Mouse (Mus musculus): ENCODE results near the gene Celf2. TPM values are rescaled to one million over a fixed set of nuclear protein-coding genes. Genes with fewer than 3 reads are reported as not detected.

Gene Celf2
- polyA plus RNA-seq, 1 experiment from 2014 or later = 92.4 TPM

DNA sequence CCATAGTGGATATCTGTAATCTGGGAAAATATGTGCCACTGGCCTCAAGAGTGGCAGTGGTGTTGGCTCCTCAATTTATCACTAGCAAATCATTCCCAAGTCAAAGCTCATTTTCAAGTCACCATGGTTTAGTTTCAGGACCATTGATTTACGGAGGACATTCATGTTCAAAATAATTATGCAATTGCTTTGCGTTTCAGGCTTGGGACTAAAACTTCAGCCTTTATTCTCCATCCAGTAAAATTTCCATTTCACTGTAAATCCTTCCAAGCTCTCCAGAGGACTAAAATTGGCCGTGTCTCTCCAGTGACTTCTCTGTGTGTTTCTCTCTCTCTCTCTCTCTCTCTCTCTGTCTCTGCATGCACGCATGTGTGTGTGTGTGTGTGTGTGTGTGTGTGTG lies 249.7 kb downstream of the Celf2 start:
- H3K9me3 ChIP-seq (ENCODE audit: control insufficient read depth, low read length) = no peaks in the 10 kb centered on the region
- H3K27ac ChIP-seq (ENCODE audit: low read length) = no peak overlapping the region
- H3K9ac ChIP-seq (ENCODE audit: low read length) = no peak overlapping the region
- no peaks in the 10 kb centered on the region for H3K4me1 ChIP-seq (replicated peaks; ENCODE audit: control insufficient read depth, insufficient read depth, low read length)
- no peaks in the 10 kb centered on the region for H3K27me3 ChIP-seq (ENCODE audit: control insufficient read depth, insufficient read depth, low read depth, low read length)
- WGBS = 67% methylated on average over 4 of the region's 4 CpGs
- no peaks in the 10 kb centered on the region for H3K36me3 ChIP-seq (ENCODE audit: control insufficient read depth, insufficient read depth, low read length)
- no peak overlapping the region for H3K4me3 ChIP-seq (ENCODE audit: low read length)
- ATAC-seq (ENCODE audit: low read depth) = no peak
- H3K4me2 ChIP-seq (ENCODE audit: low read depth, low read length) = no peak overlapping the region

DNA sequence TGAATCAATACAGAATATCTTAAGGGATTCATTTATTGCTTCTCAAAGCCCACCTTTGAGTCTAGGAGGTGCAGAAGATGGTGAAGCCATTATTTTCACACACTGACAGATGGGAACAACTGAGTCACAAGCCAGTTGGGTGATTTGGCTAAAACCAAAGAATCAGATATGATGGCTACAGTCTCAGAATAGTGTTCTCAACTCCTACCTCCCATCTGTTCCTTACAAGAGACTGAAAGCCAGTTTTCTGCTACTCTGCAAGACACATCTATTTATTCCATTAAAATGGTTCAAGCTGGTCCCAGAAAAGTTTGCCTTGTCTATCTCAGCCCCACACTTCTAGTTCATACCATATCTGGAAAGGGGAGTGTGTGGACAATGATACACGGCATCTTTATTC lies 253.3 kb downstream of the Celf2 start:
- H3K9me3 ChIP-seq (ENCODE audit: control insufficient read depth, low read length) = no peaks in the 10 kb centered on the region
- no peaks in the 10 kb centered on the region for H3K36me3 ChIP-seq (ENCODE audit: control insufficient read depth, insufficient read depth, low read length)
- 76% methylated on average over 1 of the region's 1 CpGs for WGBS
- ATAC-seq (ENCODE audit: low read depth) = no peak
- H3K27me3 ChIP-seq (ENCODE audit: control insufficient read depth, insufficient read depth, low read depth, low read length) = no peaks in the 10 kb centered on the region
- H3K4me3 ChIP-seq (ENCODE audit: low read length) = no peak overlapping the region
- H3K4me1 ChIP-seq (replicated peaks; ENCODE audit: control insufficient read depth, insufficient read depth, low read length) = no peaks in the 10 kb centered on the region
- H3K4me2 ChIP-seq (ENCODE audit: low read depth, low read length) = no peak overlapping the region
- no peak overlapping the region for H3K9ac ChIP-seq (ENCODE audit: low read length)
- no peak overlapping the region for H3K27ac ChIP-seq (ENCODE audit: low read length)

DNA sequence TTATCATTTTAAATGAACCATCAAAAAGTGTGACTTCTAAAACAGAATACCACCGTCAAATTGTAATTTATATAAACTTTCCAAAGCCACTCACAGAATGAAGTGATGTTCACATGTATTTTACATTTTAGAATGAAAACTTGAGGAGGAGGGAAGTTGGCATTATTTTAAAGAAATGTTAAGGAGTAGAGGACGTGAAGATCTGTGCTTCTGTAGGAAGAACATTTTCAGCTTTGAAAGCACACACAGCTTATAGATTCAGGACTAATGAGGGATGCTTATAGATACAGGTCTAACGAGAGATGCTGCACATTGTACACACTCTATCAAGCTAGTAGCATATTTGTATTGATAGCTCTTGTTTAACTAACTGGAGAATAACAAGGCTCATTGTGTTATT lies 254.0 kb downstream of the Celf2 start:
- no peaks in the 10 kb centered on the region for H3K36me3 ChIP-seq (ENCODE audit: control insufficient read depth, insufficient read depth, low read length)
- no peak overlapping the region for H3K4me2 ChIP-seq (ENCODE audit: low read depth, low read length)
- no peak overlapping the region for H3K9ac ChIP-seq (ENCODE audit: low read length)
- 63% methylated on average over 3 of the region's 3 CpGs for WGBS
- H3K9me3 ChIP-seq (ENCODE audit: control insufficient read depth, low read length) = no peaks in the 10 kb centered on the region
- no peaks in the 10 kb centered on the region for H3K4me1 ChIP-seq (replicated peaks; ENCODE audit: control insufficient read depth, insufficient read depth, low read length)
- H3K4me3 ChIP-seq (ENCODE audit: low read length) = no peak overlapping the region
- ATAC-seq (ENCODE audit: low read depth) = no peak
- no peak overlapping the region for H3K27ac ChIP-seq (ENCODE audit: low read length)
- H3K27me3 ChIP-seq (ENCODE audit: control insufficient read depth, insufficient read depth, low read depth, low read length) = no peaks in the 10 kb centered on the region

DNA sequence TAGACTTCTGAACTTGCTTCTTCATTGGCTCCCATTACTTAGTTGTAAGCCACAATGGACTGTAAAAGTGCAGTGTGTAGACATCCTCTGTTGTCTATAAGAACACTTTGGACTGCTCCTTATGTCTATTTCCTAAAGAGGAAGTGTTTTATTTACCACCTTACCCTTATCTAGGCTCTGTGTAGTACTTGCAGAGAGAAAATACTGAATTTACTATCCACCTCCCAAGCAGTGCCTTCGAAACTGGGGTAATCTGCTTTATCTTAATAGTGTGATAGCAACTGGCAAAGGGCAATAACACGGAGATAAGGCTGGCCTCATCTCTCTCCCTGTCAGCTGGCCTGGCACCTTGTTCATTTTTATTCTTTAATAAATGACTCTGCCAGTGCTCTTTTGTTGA lies 259.0 kb downstream of the Celf2 start:
- Histone ChIP-seq H3K4me1 (replicated peaks; ENCODE audit: control insufficient read depth, insufficient read depth, low read length) (peaks cover 6% of the 10 kb centered on the region; the same call in 1 of the 2 replicates), H3K27ac (ENCODE audit: low read length) (no peak overlapping the region), H3K4me3 (ENCODE audit: low read length) (no peak overlapping the region), H3K9me3 (ENCODE audit: control insufficient read depth, low read length) (no peaks in the 10 kb centered on the region), H3K36me3 (ENCODE audit: control insufficient read depth, insufficient read depth, low read length) (no peaks in the 10 kb centered on the region), H3K4me2 (ENCODE audit: low read depth, low read length) (no peak overlapping the region), H3K27me3 (ENCODE audit: control insufficient read depth, insufficient read depth, low read depth, low read length) (no peaks in the 10 kb centered on the region), H3K9ac (ENCODE audit: low read length) (no peak overlapping the region)
- 49% methylated on average over 2 of the region's 2 CpGs for WGBS
- no peak for ATAC-seq (ENCODE audit: low read depth)

DNA sequence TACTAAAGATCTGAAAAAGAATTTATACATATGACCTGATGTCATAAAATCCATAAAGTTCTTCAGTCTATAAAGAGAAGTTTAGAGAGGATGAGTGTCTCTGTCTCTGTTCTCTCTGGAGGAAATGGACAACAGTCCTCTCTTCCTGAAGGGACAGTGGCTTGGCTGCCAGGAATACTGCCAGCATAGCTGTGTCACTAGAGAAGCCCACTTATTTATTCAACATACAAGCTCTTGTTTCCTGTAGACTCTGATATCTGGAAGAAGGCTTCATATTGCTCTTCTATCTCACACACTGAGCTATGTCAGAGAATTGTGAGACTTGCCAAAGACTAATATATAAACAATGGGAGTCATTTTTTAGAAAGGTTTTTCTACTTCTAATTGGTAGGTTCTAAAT lies 260.4 kb downstream of the Celf2 start:
- H3K9me3 ChIP-seq (ENCODE audit: control insufficient read depth, low read length) = no peaks in the 10 kb centered on the region
- no peak for ATAC-seq (ENCODE audit: low read depth)
- no peaks in the 10 kb centered on the region for H3K36me3 ChIP-seq (ENCODE audit: control insufficient read depth, insufficient read depth, low read length)
- no peak overlapping the region for H3K4me2 ChIP-seq (ENCODE audit: low read depth, low read length)
- H3K9ac ChIP-seq (ENCODE audit: low read length) = no peak overlapping the region
- H3K4me1 ChIP-seq (replicated peaks; ENCODE audit: control insufficient read depth, insufficient read depth, low read length) = peaks cover 6% of the 10 kb centered on the region; the same call in 1 of the 2 replicates
- H3K27ac ChIP-seq (ENCODE audit: low read length) = no peak overlapping the region
- H3K27me3 ChIP-seq (ENCODE audit: control insufficient read depth, insufficient read depth, low read depth, low read length) = no peaks in the 10 kb centered on the region
- H3K4me3 ChIP-seq (ENCODE audit: low read length) = no peak overlapping the region

DNA sequence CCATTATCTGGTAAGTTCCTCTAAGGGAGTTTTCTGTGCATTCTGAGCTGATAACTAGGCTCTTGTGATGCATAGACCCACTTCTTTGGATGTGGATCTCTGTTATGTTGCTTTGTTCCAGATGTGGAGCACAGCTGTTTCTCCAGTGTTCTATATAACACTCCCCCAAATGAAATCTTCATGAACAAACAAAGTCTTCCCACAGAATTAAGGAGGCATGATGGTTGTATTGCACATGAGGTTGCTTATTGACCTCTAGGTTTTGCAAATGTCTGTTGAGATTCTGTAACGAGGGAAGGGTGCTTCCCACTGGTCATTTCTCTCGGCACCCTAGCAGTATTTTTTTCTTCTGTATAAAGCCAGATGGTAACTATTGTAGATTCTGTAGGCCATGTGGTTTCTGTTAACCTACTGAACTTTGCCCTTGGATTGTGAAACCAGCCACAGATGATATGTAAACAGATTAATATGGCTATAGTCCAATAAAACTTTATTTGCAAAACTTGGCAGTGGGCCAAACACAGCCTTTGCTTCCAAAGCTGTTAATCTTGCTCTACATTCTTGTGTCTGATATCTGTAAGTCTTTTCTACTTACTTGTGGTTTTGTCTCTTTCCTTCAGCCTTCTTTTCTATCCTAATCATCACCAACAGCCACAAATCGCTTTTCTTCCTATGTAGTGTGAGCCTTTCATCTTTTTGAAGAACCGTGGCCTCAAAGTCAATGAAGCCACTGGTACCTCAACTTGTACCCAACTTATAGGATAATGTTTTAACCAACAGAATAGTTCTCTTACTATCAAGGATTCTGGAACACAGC lies 263.2 kb downstream of the Celf2 start:
- no peak overlapping the region for H3K4me2 ChIP-seq (ENCODE audit: low read depth, low read length)
- no peaks in the 10 kb centered on the region for H3K9me3 ChIP-seq (ENCODE audit: control insufficient read depth, low read length)
- peaks cover 6% of the 10 kb centered on the region; the same call in 1 of the 2 replicates for H3K4me1 ChIP-seq (replicated peaks; ENCODE audit: control insufficient read depth, insufficient read depth, low read length)
- no peaks in the 10 kb centered on the region for H3K36me3 ChIP-seq (ENCODE audit: control insufficient read depth, insufficient read depth, low read length)
- no peaks in the 10 kb centered on the region for H3K27me3 ChIP-seq (ENCODE audit: control insufficient read depth, insufficient read depth, low read depth, low read length)
- peak; percentile 93 for ATAC-seq (ENCODE audit: low read depth)
- H3K4me3 ChIP-seq (ENCODE audit: low read length) = no peak overlapping the region
- peak overlapping the region; percentile 78 for H3K27ac ChIP-seq (ENCODE audit: low read length)
- no peak overlapping the region for H3K9ac ChIP-seq (ENCODE audit: low read length)
- 35% methylated on average over 4 of the region's 4 CpGs for WGBS

DNA sequence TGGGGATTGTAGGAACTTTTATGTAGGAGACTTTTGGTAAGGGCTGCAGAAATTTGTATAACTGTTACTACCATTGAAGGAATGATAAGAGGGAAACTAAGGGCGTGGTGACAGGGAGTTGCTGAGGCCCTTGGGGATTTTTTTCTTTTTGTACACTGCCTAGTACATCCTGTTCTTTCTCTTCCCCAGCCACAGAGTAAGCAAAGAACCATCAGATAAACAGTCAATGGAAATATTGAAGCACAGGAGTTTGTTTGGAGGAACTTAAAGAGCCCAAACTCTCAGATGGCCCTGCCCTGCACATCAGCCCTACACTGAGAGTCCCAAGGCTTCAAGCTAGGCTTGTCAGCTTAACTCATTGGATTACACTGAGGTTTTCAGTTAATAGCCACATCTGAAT lies 267.2 kb downstream of the Celf2 start:
- no peak for ATAC-seq (ENCODE audit: low read depth)
- 67% methylated on average over 1 of the region's 1 CpGs for WGBS

DNA sequence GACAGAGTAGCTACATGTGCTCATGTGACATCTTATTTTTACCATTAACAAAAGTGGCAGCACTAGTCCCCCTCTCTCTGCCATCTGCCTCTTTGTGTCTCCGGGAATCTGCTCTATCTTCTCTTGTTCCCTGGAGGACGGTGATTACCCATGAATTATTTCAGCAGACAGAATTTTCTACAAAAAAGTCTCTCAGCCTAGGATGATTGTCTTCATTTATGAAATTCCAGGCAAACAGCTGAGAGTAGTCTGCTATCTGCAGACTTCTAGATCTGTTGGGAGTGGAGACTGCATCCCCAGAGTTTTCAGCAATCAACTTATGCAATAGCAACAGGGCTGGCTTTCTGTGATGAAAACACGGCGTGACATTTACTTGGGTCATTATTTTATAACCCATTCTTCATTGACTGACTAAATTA lies 267.8 kb downstream of the Celf2 start:
- no peaks in the 10 kb centered on the region for H3K27me3 ChIP-seq (ENCODE audit: control insufficient read depth, insufficient read depth, low read depth, low read length)
- H3K27ac ChIP-seq (ENCODE audit: low read length) = peak overlapping the region; percentile 46; the same call in 1 of the 2 replicates
- no peak overlapping the region for H3K9ac ChIP-seq (ENCODE audit: low read length)
- 66% methylated on average over 4 of the region's 4 CpGs for WGBS
- ATAC-seq (ENCODE audit: low read depth) = peak; percentile 29; the same call in 1 of the 2 replicates
- no peak overlapping the region for H3K4me3 ChIP-seq (ENCODE audit: low read length)
- peaks cover 3% of the 10 kb centered on the region; the same call in 1 of the 2 replicates for H3K4me1 ChIP-seq (replicated peaks; ENCODE audit: control insufficient read depth, insufficient read depth, low read length)
- no peaks in the 10 kb centered on the region for H3K9me3 ChIP-seq (ENCODE audit: control insufficient read depth, low read length)
- no peaks in the 10 kb centered on the region for H3K36me3 ChIP-seq (ENCODE audit: control insufficient read depth, insufficient read depth, low read length)
- no peak overlapping the region for H3K4me2 ChIP-seq (ENCODE audit: low read depth, low read length)

More for the DNA sequence above, 267.2 kb downstream of the Celf2 start:
- no peak overlapping the region for H3K4me2 ChIP-seq (ENCODE audit: low read depth, low read length)
- no peak overlapping the region for H3K4me3 ChIP-seq (ENCODE audit: low read length)
- H3K9me3 ChIP-seq (ENCODE audit: control insufficient read depth, low read length) = no peaks in the 10 kb centered on the region
- no peak overlapping the region for H3K27ac ChIP-seq (ENCODE audit: low read length)
- peaks cover 6% of the 10 kb centered on the region; the same call in 1 of the 2 replicates for H3K4me1 ChIP-seq (replicated peaks; ENCODE audit: control insufficient read depth, insufficient read depth, low read length)
- H3K36me3 ChIP-seq (ENCODE audit: control insufficient read depth, insufficient read depth, low read length) = no peaks in the 10 kb centered on the region
- no peak overlapping the region for H3K9ac ChIP-seq (ENCODE audit: low read length)
- H3K27me3 ChIP-seq (ENCODE audit: control insufficient read depth, insufficient read depth, low read depth, low read length) = no peaks in the 10 kb centered on the region

DNA sequence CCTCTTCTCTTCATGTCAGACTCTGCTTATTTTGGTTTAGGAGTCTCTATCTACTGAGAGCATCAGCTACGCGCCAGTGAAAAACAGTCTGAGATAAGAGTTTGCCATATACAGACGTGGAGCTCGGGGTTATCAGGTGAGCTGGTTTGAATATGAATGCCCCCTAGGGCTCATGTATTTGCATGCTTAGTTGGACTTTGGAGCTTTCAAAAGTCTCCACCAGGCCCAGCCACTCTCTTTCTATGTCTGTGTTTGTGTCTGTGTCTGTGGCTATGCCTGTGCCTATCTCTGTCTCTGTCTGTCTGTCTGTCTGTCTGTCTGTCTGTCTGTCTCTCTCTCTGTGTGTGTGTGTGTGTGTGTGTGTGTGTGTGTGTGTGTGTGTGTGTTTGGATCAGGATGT lies 272.1 kb downstream of the Celf2 start:
- Histone ChIP-seq H3K4me2 (ENCODE audit: low read depth, low read length) (no peak overlapping the region), H3K4me3 (ENCODE audit: low read length) (no peak overlapping the region), H3K27me3 (ENCODE audit: control insufficient read depth, insufficient read depth, low read depth, low read length) (no peaks in the 10 kb centered on the region), H3K9ac (ENCODE audit: low read length) (no peak overlapping the region), H3K4me1 (replicated peaks; ENCODE audit: control insufficient read depth, insufficient read depth, low read length) (no peaks in the 10 kb centered on the region), H3K36me3 (ENCODE audit: control insufficient read depth, insufficient read depth, low read length) (no peaks in the 10 kb centered on the region), H3K27ac (ENCODE audit: low read length) (no peak overlapping the region), H3K9me3 (ENCODE audit: control insufficient read depth, low read length) (no peaks in the 10 kb centered on the region)
- no peak for ATAC-seq (ENCODE audit: low read depth)
- 60% methylated on average over 4 of the region's 4 CpGs for whole genome bisulfite sequencing
